Mouse (Mus musculus): ENCODE measurements around the gene Ruvbl1. TPM values are rescaled to one million over a fixed set of nuclear protein-coding genes. Genes with fewer than 3 reads are reported as not detected.

Ruvbl1 gene
- total and polyA plus RNA-seq, 3 experiments: 156 to 169 (median 159) TPM

DNA sequence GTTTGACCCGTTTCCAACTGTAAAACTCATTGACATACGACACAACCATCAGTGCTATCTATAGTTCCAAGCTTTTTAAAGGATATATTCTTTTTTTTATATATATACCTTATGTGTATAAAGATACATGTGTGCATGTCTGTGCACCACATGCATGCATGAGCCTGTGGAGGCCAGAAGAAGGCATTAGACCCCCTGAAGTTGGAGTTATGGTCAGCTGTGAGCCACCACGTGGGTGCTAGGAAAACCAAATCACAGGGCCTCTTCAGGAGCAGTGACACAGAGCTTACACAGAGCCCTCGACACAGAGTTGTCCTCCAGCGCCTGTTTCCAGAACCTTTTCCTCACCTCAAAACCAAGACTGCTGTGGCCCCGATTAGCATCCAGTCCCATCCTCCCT lies 24.6 kb downstream of the Ruvbl1 start:
- TF ChIP-seq CHD2 (IDR thresholded peaks at IDR 0.05; ENCODE audit: low read length) (no peak), GABPA (IDR thresholded peaks at IDR 0.05; ENCODE audit: insufficient replicate concordance, low read depth, low read length) (no peak), PAX5 (IDR thresholded peaks at IDR 0.05; ENCODE audit: low read length) (no peak), JUN (IDR thresholded peaks at IDR 0.05; ENCODE audit: insufficient read depth, low read depth, low read length) (no peak), UBTF (IDR thresholded peaks at IDR 0.05; ENCODE audit: low read depth, low read length) (no peak), USF2 (conservative IDR thresholded peaks at IDR 0.05; ENCODE audit: low read depth, low read length) (no peak)
- no peak overlapping the region for H3K4me2 ChIP-seq (ENCODE audit: insufficient read depth, low read depth, poor library complexity, severe bottlenecking)
- in situ Hi-C loops (cut with MboI; ENCODE audit: low pct_ligation_motif_present, low pct_unique_long_range_greater_than_20kb, low sequenced_read_pairs) (no loop called here), dilution Hi-C loops (cut with MboI; ENCODE audit: extremely low pct_ligation_motif_present, extremely low pct_unique_long_range_greater_than_20kb, low sequenced_read_pairs) (no loop called here)
- H3K79me2 ChIP-seq (replicated peaks; ENCODE audit: control insufficient read depth, extremely low read depth, insufficient read depth, poor library complexity, severe bottlenecking): no peaks in the 10 kb centered on the region
- no peak for DNase-seq (ENCODE audit: extremely low read depth)
- H3K27me3 ChIP-seq (replicated peaks): no peaks in the 10 kb centered on the region
- no peak overlapping the region for H3K4me3 ChIP-seq (replicated peaks in 1 of 3; ENCODE audit: low read depth in 2 of 3, low read length in 2 of 3, poor library complexity in 1 of 3)
- H3K9ac ChIP-seq (ENCODE audit: insufficient read depth, low read depth): no peak overlapping the region
- no peak overlapping the region for H3K27ac ChIP-seq (ENCODE audit: insufficient read depth, low read depth)
- H3K4me1 ChIP-seq (ENCODE audit: control insufficient read depth in 1 of 2, insufficient read depth in 2 of 2): peaks cover 0 to 19% of the 10 kb centered on the region in 2 experiments; a peak in 2 of 4 replicates
- H3K9me3 ChIP-seq (replicated peaks; ENCODE audit: low read length): no peaks in the 10 kb centered on the region
- H3K36me3 ChIP-seq (replicated peaks in 1 of 2; ENCODE audit: control insufficient read depth in 1 of 2, insufficient read depth in 1 of 2, low read length in 1 of 2): peaks cover 70 to 91% of the 10 kb centered on the region in 2 experiments

DNA sequence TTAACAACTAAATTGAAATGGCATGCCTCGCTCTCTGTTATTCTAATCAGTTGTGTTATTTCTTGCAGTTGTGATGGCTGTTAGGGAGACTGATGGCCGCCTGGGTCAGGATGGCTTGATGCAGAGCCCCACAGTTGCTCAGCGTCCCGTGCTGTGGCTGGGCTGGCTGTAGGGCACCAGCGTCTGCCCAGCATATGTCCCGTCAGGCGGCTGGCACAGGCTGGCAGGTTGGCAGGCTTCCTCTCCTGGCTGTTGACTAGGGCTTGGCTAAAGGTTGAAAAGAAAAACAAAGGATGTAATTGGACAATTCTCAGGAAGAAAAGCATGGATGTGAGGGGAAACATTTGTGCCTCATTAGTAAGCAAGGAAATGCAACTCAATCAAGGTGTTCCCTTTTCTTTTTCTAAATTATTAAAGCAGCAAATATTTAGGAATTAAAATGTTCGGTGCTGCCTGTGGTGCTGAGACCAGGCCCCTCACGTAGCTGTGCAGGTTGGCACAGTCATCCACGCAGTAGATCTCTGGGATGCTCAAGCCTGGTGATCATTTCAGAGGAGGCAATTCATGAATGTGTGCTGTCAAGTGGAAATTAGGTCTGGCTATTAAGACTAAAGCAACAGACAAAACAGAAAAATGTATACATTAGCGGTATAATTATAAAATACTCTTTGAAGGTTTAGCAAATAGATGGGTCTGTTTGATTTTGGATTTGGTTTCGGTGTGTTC lies 25.6 kb downstream of the Ruvbl1 start:
- dilution Hi-C loops (cut with MboI; ENCODE audit: extremely low pct_ligation_motif_present, extremely low pct_unique_long_range_greater_than_20kb, low sequenced_read_pairs) (no loop called here), in situ Hi-C loops (cut with MboI; ENCODE audit: low pct_ligation_motif_present, low pct_unique_long_range_greater_than_20kb, low sequenced_read_pairs) (no loop called here)
- no peaks in the 10 kb centered on the region for H3K9me3 ChIP-seq (replicated peaks; ENCODE audit: low read length)
- no peak for DNase-seq (ENCODE audit: extremely low read depth)
- no peaks in the 10 kb centered on the region for H3K27me3 ChIP-seq (replicated peaks)
- peaks cover 0 to 10% of the 10 kb centered on the region in 2 experiments; a peak in 1 of 4 replicates for H3K4me1 ChIP-seq (ENCODE audit: control insufficient read depth in 1 of 2, insufficient read depth in 2 of 2)
- H3K79me2 ChIP-seq (replicated peaks; ENCODE audit: control insufficient read depth, extremely low read depth, insufficient read depth, poor library complexity, severe bottlenecking): no peaks in the 10 kb centered on the region
- H3K4me2 ChIP-seq (ENCODE audit: insufficient read depth, low read depth, poor library complexity, severe bottlenecking): no peak overlapping the region
- no peak overlapping the region for H3K4me3 ChIP-seq (replicated peaks in 1 of 3; ENCODE audit: low read depth in 2 of 3, low read length in 2 of 3, poor library complexity in 1 of 3)
- H3K36me3 ChIP-seq (replicated peaks in 1 of 2; ENCODE audit: control insufficient read depth in 1 of 2, insufficient read depth in 1 of 2, low read length in 1 of 2): peaks cover 62 to 86% of the 10 kb centered on the region in 2 experiments
- no peak for TF ChIP-seq PAX5 (IDR thresholded peaks at IDR 0.05; ENCODE audit: low read length)
- TF ChIP-seq JUND (conservative IDR thresholded peaks at IDR 0.05; ENCODE audit: low read depth, low read length): no peak
- TF ChIP-seq ELF1 (IDR thresholded peaks at IDR 0.05; ENCODE audit: low read depth, low read length): no peak
- no peak for TF ChIP-seq MAFK (IDR thresholded peaks at IDR 0.05; ENCODE audit: insufficient replicate concordance, low read length)
- no peak for TF ChIP-seq MEF2A (IDR thresholded peaks at IDR 0.05; ENCODE audit: borderline replicate concordance, low read depth, low read length)
- TF ChIP-seq POLR2A (IDR thresholded peaks at IDR 0.05; ENCODE audit: low read depth, low read length): no peak
- TF ChIP-seq USF2 (conservative IDR thresholded peaks at IDR 0.05; ENCODE audit: low read depth, low read length): no peak
- TF ChIP-seq JUN (IDR thresholded peaks at IDR 0.05; ENCODE audit: insufficient read depth, low read depth, low read length): no peak
- no peak overlapping the region for H3K9ac ChIP-seq (ENCODE audit: insufficient read depth, low read depth)
- no peak overlapping the region for H3K27ac ChIP-seq (ENCODE audit: insufficient read depth, low read depth)

DNA sequence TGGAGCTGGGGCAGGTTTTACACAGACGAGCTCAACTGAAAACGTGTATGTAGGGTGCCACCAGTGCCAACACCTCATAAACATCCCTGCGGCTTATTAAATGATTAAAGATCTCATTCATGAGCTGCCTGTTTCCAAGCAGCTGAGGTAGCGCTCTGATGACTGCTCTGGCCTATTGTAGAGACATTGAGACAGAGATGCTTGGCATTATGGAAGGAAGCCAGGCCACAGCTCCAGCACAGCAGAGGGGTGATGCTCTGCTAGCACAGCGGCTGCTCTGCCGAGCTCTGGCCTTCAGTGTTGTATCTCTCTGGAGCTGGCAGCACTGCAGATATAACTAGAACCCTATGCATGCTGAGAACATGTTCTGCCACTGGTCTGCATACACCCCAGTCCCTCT lies 28.5 kb downstream of the Ruvbl1 start:
- no peaks in the 10 kb centered on the region for H3K79me2 ChIP-seq (replicated peaks; ENCODE audit: control insufficient read depth, extremely low read depth, insufficient read depth, poor library complexity, severe bottlenecking)
- TF ChIP-seq ZKSCAN1 (IDR thresholded peaks at IDR 0.05; ENCODE audit: borderline replicate concordance, low read depth, low read length): no peak
- no peak for TF ChIP-seq RCOR1 (conservative IDR thresholded peaks at IDR 0.05; ENCODE audit: low read depth, low read length)
- TF ChIP-seq POLR2A (IDR thresholded peaks at IDR 0.05; ENCODE audit: low read depth, low read length): no peak
- TF ChIP-seq SMC3 (IDR thresholded peaks at IDR 0.05; ENCODE audit: low read depth, low read length): no peak
- no peak for TF ChIP-seq TCF12 (IDR thresholded peaks at IDR 0.05; ENCODE audit: low read depth, low read length)
- no peak for TF ChIP-seq ZMIZ1 (IDR thresholded peaks at IDR 0.05; ENCODE audit: low read depth, low read length)
- no peak for TF ChIP-seq USF1 (IDR thresholded peaks at IDR 0.05; ENCODE audit: low read depth, low read length)
- TF ChIP-seq MAX (IDR thresholded peaks at IDR 0.05; ENCODE audit: low read length): no peak
- TF ChIP-seq MAFK (IDR thresholded peaks at IDR 0.05; ENCODE audit: insufficient replicate concordance, low read length): no peak
- no peak for TF ChIP-seq MXI1 (IDR thresholded peaks at IDR 0.05; ENCODE audit: low read depth, low read length)
- TF ChIP-seq JUN (IDR thresholded peaks at IDR 0.05; ENCODE audit: insufficient read depth, low read depth, low read length): no peak
- no peak for TF ChIP-seq HCFC1 (IDR thresholded peaks at IDR 0.05; ENCODE audit: low read depth, low read length)
- TF ChIP-seq CTCF (conservative IDR thresholded peaks at IDR 0.05 in 1 of 2, IDR thresholded peaks at IDR 0.05 in 1 of 2; ENCODE audit: low read depth in 2 of 2, low read length in 2 of 2): no peak
- TF ChIP-seq GABPA (IDR thresholded peaks at IDR 0.05; ENCODE audit: insufficient replicate concordance, low read depth, low read length): no peak
- H3K27me3 ChIP-seq (replicated peaks): no peaks in the 10 kb centered on the region
- no peaks in the 10 kb centered on the region for H3K4me1 ChIP-seq (ENCODE audit: control insufficient read depth in 1 of 2, insufficient read depth in 2 of 2)
- no peak overlapping the region for H3K27ac ChIP-seq (ENCODE audit: insufficient read depth, low read depth)
- peaks cover 66 to 84% of the 10 kb centered on the region in 2 experiments for H3K36me3 ChIP-seq (replicated peaks in 1 of 2; ENCODE audit: control insufficient read depth in 1 of 2, insufficient read depth in 1 of 2, low read length in 1 of 2)
- no peak overlapping the region for H3K4me2 ChIP-seq (ENCODE audit: insufficient read depth, low read depth, poor library complexity, severe bottlenecking)
- in situ Hi-C loops (cut with MboI; ENCODE audit: low pct_ligation_motif_present, low pct_unique_long_range_greater_than_20kb, low sequenced_read_pairs) (no loop called here), dilution Hi-C loops (cut with MboI; ENCODE audit: extremely low pct_ligation_motif_present, extremely low pct_unique_long_range_greater_than_20kb, low sequenced_read_pairs) (no loop called here)
- no peak overlapping the region for H3K9ac ChIP-seq (ENCODE audit: insufficient read depth, low read depth)
- no peaks in the 10 kb centered on the region for H3K9me3 ChIP-seq (replicated peaks; ENCODE audit: low read length)
- no peak for DNase-seq (ENCODE audit: extremely low read depth)
- H3K4me3 ChIP-seq (replicated peaks in 1 of 3; ENCODE audit: low read depth in 2 of 3, low read length in 2 of 3, poor library complexity in 1 of 3): no peak overlapping the region
